Mouse (Mus musculus) naive thymus-derived CD4-positive, alpha-beta T cell, adult 5 months (primary cell): Measurements from ENCODE around the gene Vmn1r222. TPM values are rescaled to one million over a fixed set of nuclear protein-coding genes. Genes with fewer than 3 reads are reported as not detected.

Experiments
- polyA plus RNA-seq: library from polyadenylated mRNA; unstranded; fragments of 100-300 nt; shearing (Covaris generic); gene quantifications from one replicate; pipeline ENCODE4 v1.2.1, GENCODE M21; 2017

The Vmn1r222 gene
- polyA plus RNA-seq, result not detected

DNA sequence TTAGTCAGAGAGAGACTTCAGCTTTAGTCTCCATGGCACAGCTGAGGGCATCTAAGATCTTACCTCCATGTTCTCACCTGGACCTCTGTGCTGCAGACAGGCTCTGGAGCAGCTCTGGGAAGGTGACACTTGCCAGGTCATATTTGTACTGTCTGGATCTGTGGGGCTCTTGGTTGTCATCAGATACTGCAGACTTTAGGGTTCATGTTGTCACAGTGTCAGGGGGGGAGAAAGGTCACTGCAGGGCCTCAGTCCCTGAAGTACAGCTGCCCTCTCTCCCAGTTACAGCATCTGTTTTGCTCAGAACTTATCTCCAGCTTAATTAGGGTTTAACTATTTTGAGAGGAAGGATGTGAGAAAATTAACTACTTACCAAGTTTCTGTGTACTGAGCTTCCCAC, at the start of gene Vmn1r222:
Gene Vmn1r222 (minus strand): TSS at position 101 of the 400 bp plus-strand sequence.

DNA sequence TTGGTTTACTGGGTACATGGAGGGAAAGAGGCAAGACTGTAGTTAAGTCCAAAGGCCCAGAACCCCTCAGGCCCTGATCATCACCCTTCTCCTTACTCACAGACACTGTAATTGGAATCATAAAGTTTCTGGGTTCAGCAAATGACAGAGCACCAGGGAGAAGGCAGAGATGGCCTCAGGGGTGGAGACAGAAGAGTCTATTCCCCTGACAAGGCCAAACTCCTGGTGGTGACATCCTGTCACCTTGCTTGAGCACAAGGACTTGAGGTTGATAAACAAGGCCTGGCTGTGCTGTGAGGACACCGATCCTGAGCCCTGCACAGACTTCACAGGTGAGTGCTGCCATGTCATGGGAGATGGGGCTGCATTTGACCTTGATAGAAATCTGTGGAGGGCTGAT, 11.1 kb upstream of the Vmn1r222 start, which contains the start of gene Vmn1r223:
Gene Vmn1r223 (plus strand): TSS at position 301 of the 400 bp plus-strand sequence.

DNA sequence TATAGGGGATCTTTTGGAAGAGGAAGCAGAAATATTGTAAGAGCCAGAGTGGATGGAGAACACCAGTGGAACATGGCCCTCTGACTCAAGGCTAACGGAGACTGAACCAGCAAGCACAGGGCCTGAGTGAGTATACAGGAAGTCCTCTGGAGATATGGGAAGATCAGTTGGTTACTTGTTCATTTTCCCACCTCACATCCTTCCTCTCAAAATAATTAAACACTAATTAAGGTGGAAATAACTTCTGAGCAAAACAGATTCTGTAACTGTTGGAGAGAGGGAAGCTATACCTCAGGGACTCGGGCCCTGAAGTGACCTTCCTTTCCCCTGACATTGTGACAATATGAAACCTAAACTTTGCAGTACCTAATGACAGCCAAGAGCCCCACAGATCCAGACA, 21.9 kb downstream of the Vmn1r222 start, which contains the start of gene Vmn1r221:
Gene Vmn1r221 (plus strand): TSS at position 301 of the 400 bp plus-strand sequence.

DNA sequence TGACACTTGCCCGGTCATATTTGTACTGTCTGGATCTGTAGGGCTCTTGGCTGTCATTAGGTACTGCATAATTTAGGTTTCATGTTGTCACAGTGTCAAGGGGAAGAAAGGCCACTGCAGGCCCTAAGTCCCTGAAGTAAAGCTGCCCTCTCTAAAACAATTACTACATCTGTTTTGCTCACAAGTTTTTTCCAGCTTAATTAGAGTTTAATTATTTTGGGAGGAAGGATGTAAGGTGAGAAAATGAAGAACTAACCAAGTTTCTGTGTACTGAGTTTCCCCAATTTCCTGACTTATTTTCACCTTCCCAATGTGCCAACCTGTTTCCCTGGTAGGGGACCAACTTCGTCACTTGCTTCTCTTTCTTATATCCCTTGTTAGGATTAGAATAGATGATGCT, 47.9 kb downstream of the Vmn1r222 start, which contains the start of gene Vmn1r220:
Gene Vmn1r220 (minus strand): TSS at position 101 of the 400 bp plus-strand sequence.

Other genes starting within 250 kb of the Vmn1r222 start
- gene Vmn1r213, start 228.3 kb downstream of the Vmn1r222 start, polyA plus RNA-seq, result not detected
- not detected for gene Vmn1r214, start 205.5 kb downstream of the Vmn1r222 start, polyA plus RNA-seq
- gene Vmn1r215, start 167.9 kb downstream of the Vmn1r222 start, polyA plus RNA-seq, result not detected
- gene Vmn1r217, start 117.7 kb downstream of the Vmn1r222 start, polyA plus RNA-seq, result not detected
- not detected for gene Vmn1r218, start 102.8 kb downstream of the Vmn1r222 start, polyA plus RNA-seq
- gene Vmn1r219, start 76.6 kb downstream of the Vmn1r222 start, polyA plus RNA-seq, result not detected
- gene Vmn1r220, start 48.0 kb downstream of the Vmn1r222 start, polyA plus RNA-seq, result 0.05 TPM
- gene Vmn1r221, start 21.8 kb downstream of the Vmn1r222 start, polyA plus RNA-seq, result not detected
- gene Vmn1r223, start 11.2 kb upstream of the Vmn1r222 start, polyA plus RNA-seq, result not detected
- gene Zfp322a, start 133.3 kb upstream of the Vmn1r222 start, polyA plus RNA-seq, result 10.4 TPM
- gene Abt1, start 187.9 kb upstream of the Vmn1r222 start, polyA plus RNA-seq, result 18.0 TPM
- not detected for gene Btn1a1, start 230.0 kb upstream of the Vmn1r222 start, polyA plus RNA-seq